Mouse (Mus musculus) hindbrain, embryonic 11.5 days (tissue): Measurements from ENCODE around the gene Sdc1. TPM values are rescaled to one million over a fixed set of nuclear protein-coding genes. Genes with fewer than 3 reads are reported as not detected.

Experiments
- ATAC-seq: fragments of 200-750 bp; cut with Nextera tagmentation; 2 replicates; pipeline ENCODE4 v1.8.0; 2017; ENCODE audit warnings: mild to moderate bottlenecking, moderate TSS enrichment, moderate library complexity; ENCODE audit not compliant: low FRiP score
- DNase-seq: peaks from one replicate; pipeline ENCODE4 v3.0.0-alpha.2; 2015; ENCODE audit warnings: low spot score
- H3K27ac ChIP-seq: fragments of 300-500 bp; sonication (generic); 2 replicates; pipeline ENCODE4 v1.5.1; 2014; ENCODE audit warnings: mild to moderate bottlenecking, low read depth, low read length
- H3K27me3 ChIP-seq: fragments of 300-500 bp; sonication (generic); 2 replicates; pipeline ENCODE4 v1.6.1; 2014; ENCODE audit warnings: mild to moderate bottlenecking, low read length, moderate library complexity, mixed read lengths; ENCODE audit not compliant: control insufficient read depth, insufficient read depth
- H3K36me3 ChIP-seq: fragments of 300-500 bp; sonication (generic); 2 replicates; pipeline ENCODE4 v1.6.1; 2014; ENCODE audit warnings: mild to moderate bottlenecking, low read length, moderate library complexity, mixed read lengths; ENCODE audit not compliant: control insufficient read depth, insufficient read depth
- H3K4me1 ChIP-seq: fragments of 300-500 bp; sonication (generic); replicated peaks from 2 replicates; pipeline ENCODE4 v1.6.1; 2014; ENCODE audit warnings: low read length, mixed read lengths; ENCODE audit not compliant: control insufficient read depth, insufficient read depth
- H3K4me2 ChIP-seq: fragments of 300-500 bp; sonication (generic); replicated peaks from 2 replicates; pipeline ENCODE4 v1.6.1; 2014; ENCODE audit warnings: mild to moderate bottlenecking, low read depth, low read length
- H3K4me3 ChIP-seq: fragments of 300-500 bp; sonication (generic); 2 replicates; pipeline ENCODE4 v1.5.1; 2014; ENCODE audit warnings: low read depth, low read length
- H3K9ac ChIP-seq: fragments of 300-500 bp; sonication (generic); 2 replicates; pipeline ENCODE4 v1.6.1; 2014; ENCODE audit warnings: low read depth, low read length
- H3K9me3 ChIP-seq: fragments of 300-500 bp; sonication (generic); 2 replicates; pipeline ENCODE4 v1.6.1; 2016; ENCODE audit warnings: low read length; ENCODE audit not compliant: control insufficient read depth
- WGBS: fragments of 180-500 bp; shearing (Covaris S2); extraction: QIAGEN DNeasy Blood & Tissue Kit; methylation state at CpG from one replicate; pipeline ENCODE4 v1.1.7; 2014; 5-methylcytosine and 5-hydroxymethylcytosine counted together
- polyA plus RNA-seq: library from polyadenylated mRNA; unstranded; fragments of >200 nt; fragmentation: Nextera tagmentation; extraction: Ambion mirVana; gene quantifications from 2 replicates; pipeline ENCODE4 v1.2.1, GENCODE M21; 2014

Sdc1 gene
- polyA plus RNA-seq, 1 experiment from 2014 or later = 49.3 TPM

- no peaks in the 10 kb centered on the region for H3K4me1 ChIP-seq
- H3K27ac ChIP-seq = no peak overlapping the region
- no peak overlapping the region for H3K4me2 ChIP-seq
- no peak overlapping the region for H3K9ac ChIP-seq
- H3K36me3 ChIP-seq = peaks cover 9% of the 10 kb centered on the region; the same call in 1 of the 2 replicates
- DNase-seq = no peak
- no peak overlapping the region for H3K4me3 ChIP-seq
- WGBS = 50% methylated on average over 3 of the region's 3 CpGs
- H3K27me3 ChIP-seq = no peaks in the 10 kb centered on the region
- no peak for ATAC-seq
- no peaks in the 10 kb centered on the region for H3K9me3 ChIP-seq
Observed at GRCm38 (mm10) chr12:8788469-8788868, 17.3 kb downstream of the Sdc1 start.

DNA sequence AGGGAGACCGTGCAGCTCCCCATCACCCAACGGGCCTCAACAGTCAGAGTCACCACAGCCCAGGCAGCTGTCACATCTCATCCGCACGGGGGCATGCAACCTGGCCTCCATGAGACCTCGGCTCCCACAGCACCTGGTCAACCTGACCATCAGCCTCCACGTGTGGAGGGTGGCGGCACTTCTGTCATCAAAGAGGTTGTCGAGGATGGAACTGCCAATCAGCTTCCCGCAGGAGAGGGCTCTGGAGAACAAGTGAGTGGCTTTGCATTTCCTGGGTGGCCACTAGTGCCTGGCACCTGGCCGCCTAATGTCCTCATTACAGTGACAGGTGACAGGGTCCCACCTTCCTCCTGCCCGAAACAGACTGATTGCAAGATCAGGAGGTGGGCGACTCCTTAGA, 19.5 kb downstream of the Sdc1 start:
- no peak overlapping the region for H3K27ac ChIP-seq
- no peaks in the 10 kb centered on the region for H3K9me3 ChIP-seq
- H3K27me3 ChIP-seq = no peaks in the 10 kb centered on the region
- no peak overlapping the region for H3K4me2 ChIP-seq
- H3K4me1 ChIP-seq = no peaks in the 10 kb centered on the region
- ATAC-seq (no peak), DNase-seq (no peak)
- peaks cover 11% of the 10 kb centered on the region; the same call in 1 of the 2 replicates for H3K36me3 ChIP-seq
- no peak overlapping the region for H3K9ac ChIP-seq
- WGBS = 94% methylated on average over 12 of the region's 12 CpGs
- no peak overlapping the region for H3K4me3 ChIP-seq

DNA sequence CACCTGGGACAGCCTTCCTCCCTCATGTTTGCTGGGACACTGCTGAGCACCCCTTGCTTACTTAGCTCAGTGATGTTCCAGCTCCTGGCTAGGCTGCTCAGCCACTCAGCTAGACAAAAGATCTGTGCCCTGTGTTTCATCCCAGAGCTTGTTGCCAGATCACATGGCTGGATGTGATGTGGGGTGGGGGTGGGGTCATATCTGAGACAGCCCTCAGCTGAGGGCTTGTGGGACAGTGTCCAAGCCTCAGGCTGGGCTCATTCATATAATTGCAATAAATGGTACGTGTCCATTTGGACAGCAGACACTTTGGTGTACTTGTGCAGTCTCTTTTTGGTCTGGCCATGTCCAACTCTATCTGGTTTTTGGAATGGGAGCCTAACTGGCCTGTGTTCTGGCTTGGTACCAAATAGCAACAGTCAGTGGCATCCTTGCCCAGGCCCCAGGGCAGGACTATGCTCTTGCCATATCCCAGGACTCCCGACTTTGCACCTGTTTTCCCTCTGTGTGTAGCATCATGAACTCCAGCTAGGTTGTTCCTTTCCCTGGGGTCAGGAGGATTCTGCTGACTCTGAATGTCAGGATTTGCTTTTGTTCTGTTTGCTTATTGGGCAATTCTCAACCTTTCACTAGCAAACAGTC, 22.4 kb downstream of the Sdc1 start:
- Histone ChIP-seq H3K4me1 (no peaks in the 10 kb centered on the region), H3K36me3 (peaks cover 11% of the 10 kb centered on the region; the same call in 1 of the 2 replicates), H3K9ac (no peak overlapping the region), H3K27ac (no peak overlapping the region), H3K4me3 (no peak overlapping the region), H3K9me3 (no peaks in the 10 kb centered on the region), H3K4me2 (no peak overlapping the region), H3K27me3 (no peaks in the 10 kb centered on the region)
- no peak for DNase-seq
- no peak for ATAC-seq
- 87% methylated on average over 2 of the region's 2 CpGs for WGBS

- H3K27ac ChIP-seq = no peak overlapping the region
- 92% methylated on average over 7 of the region's 7 CpGs for WGBS
- no peak overlapping the region for H3K4me2 ChIP-seq
- no peak overlapping the region for H3K9ac ChIP-seq
- ATAC-seq (no peak), DNase-seq (no peak)
- no peaks in the 10 kb centered on the region for H3K9me3 ChIP-seq
- H3K4me1 ChIP-seq = no peaks in the 10 kb centered on the region
- no peak overlapping the region for H3K4me3 ChIP-seq
- H3K27me3 ChIP-seq = no peaks in the 10 kb centered on the region
- 0 out of 2 replicates have a peak, but pooled peaks cover 3% of the 10 kb centered on the region for H3K36me3 ChIP-seq
Observed at GRCm38 (mm10) chr12:8797936-8798335, 26.8 kb downstream of the Sdc1 start.

DNA sequence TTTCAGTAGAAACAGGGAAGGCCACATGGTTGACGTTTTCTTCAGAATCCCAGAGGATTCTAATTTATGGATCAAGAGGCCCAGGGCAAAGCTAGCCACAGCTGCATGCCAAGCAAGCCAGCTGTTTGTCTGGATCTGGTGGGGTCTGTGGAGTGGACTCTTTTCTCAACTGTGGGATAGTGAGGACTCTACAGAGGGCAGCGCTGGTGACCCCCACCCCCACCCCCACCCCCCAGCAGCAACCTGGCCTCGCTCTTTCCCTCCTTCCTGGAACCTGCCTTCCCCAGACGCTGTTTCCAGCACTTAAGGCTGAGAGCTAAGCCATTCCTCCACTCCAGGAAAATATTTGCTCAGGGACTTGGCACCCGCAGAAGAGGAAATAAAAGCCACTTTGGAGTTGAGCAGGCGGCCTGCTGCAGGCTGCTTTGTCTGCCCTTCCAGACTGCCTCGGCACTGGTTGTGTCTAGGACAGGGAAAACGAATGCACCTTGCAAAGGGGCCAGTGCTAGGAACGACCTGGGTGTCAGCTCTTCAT, 27.4 kb downstream of the Sdc1 start:
- H3K4me2 ChIP-seq = no peak overlapping the region
- ATAC-seq (no peak), DNase-seq (no peak)
- WGBS = 58% methylated on average over 9 of the region's 9 CpGs
- no peak overlapping the region for H3K9ac ChIP-seq
- H3K27me3 ChIP-seq = no peaks in the 10 kb centered on the region
- no peaks in the 10 kb centered on the region for H3K9me3 ChIP-seq
- no peak overlapping the region for H3K4me3 ChIP-seq
- no peak overlapping the region for H3K27ac ChIP-seq
- H3K4me1 ChIP-seq = no peaks in the 10 kb centered on the region
- 0 out of 2 replicates have a peak, but pooled peaks cover 3% of the 10 kb centered on the region for H3K36me3 ChIP-seq

GRCm38 (mm10) chr12:8803421-8804076, 32.4 kb downstream of the Sdc1 start:
- WGBS = 61% methylated on average over 10 of the region's 10 CpGs
- no peak overlapping the region for H3K27ac ChIP-seq
- H3K4me1 ChIP-seq = no peaks in the 10 kb centered on the region
- no peaks in the 10 kb centered on the region for H3K27me3 ChIP-seq
- DNase-seq = peak; percentile 7
- H3K9me3 ChIP-seq = no peaks in the 10 kb centered on the region
- no peak for ATAC-seq
- H3K36me3 ChIP-seq = no peaks in the 10 kb centered on the region
- no peak overlapping the region for H3K4me2 ChIP-seq
- no peak overlapping the region for H3K9ac ChIP-seq
- H3K4me3 ChIP-seq = no peak overlapping the region

DNA sequence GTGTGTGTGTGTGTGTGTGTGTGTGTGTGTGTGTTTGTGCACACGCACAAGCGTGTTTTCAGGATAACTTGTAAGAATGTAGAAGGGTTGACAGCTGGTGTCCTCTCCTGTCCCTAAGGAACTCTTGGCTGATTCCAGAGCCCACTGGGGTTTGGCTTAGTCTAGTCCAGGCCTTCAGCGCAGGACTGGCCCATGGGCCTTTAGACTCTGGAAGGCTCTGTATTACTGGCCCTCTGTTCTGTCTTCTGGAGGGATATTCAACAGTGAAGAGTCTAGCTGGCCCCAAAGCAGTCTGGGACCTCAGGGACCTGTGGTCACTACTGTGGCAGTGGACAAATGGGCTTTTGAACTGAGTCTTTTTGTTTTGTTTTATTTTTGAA, 32.9 kb downstream of the Sdc1 start:
- WGBS = 74% methylated on average over 3 of the region's 3 CpGs
- no peaks in the 10 kb centered on the region for H3K9me3 ChIP-seq
- H3K4me1 ChIP-seq = no peaks in the 10 kb centered on the region
- H3K27ac ChIP-seq = no peak overlapping the region
- no peak overlapping the region for H3K9ac ChIP-seq
- H3K36me3 ChIP-seq = no peaks in the 10 kb centered on the region
- no peak for ATAC-seq
- no peak for DNase-seq
- no peak overlapping the region for H3K4me3 ChIP-seq
- H3K27me3 ChIP-seq = no peaks in the 10 kb centered on the region
- H3K4me2 ChIP-seq = no peak overlapping the region

- Histone ChIP-seq H3K4me2 (no peak overlapping the region), H3K4me1 (no peaks in the 10 kb centered on the region), H3K9me3 (no peaks in the 10 kb centered on the region), H3K36me3 (no peaks in the 10 kb centered on the region), H3K9ac (no peak overlapping the region), H3K27me3 (no peaks in the 10 kb centered on the region), H3K27ac (no peak overlapping the region), H3K4me3 (no peak overlapping the region)
- DNase-seq (no peak), ATAC-seq (no peak)
- 68% methylated on average over 7 of the region's 7 CpGs for WGBS
Observed at GRCm38 (mm10) chr12:8804934-8805722, 34.0 kb downstream of the Sdc1 start.
